Mouse (Mus musculus) ES-E14 (cell line): ENCODE measurements around the gene Ttll8.

Experiments used
- CHD2 ChIP-seq: IDR thresholded peaks from 2 replicates; pipeline ENCODE4 v1.6.1; 2014; ENCODE audit warnings: mild to moderate bottlenecking, low read depth, low read length, inconsistent platforms
- HCFC1 ChIP-seq: IDR thresholded peaks from 2 replicates; pipeline ENCODE4 v1.6.1; 2012; ENCODE audit warnings: low read length, inconsistent platforms, borderline replicate concordance; ENCODE audit not compliant: insufficient read depth
- MAFK ChIP-seq: IDR thresholded peaks from 2 replicates; pipeline ENCODE4 v1.6.1; 2014; ENCODE audit warnings: mild to moderate bottlenecking, low read depth, low read length, inconsistent platforms; ENCODE audit not compliant: insufficient read depth
- ZC3H11A ChIP-seq: IDR thresholded peaks from 2 replicates; pipeline ENCODE4 v1.6.1; 2012; ENCODE audit warnings: low read depth, mild to moderate bottlenecking, inconsistent platforms, low read length, borderline replicate concordance
- ZNF384 ChIP-seq: IDR thresholded peaks from 2 replicates; pipeline ENCODE4 v1.6.1; 2012; ENCODE audit warnings: low read depth, low read length, inconsistent platforms

- no peak for TF ChIP-seq ZNF384
- TF ChIP-seq HCFC1 = no peak
- no peak for TF ChIP-seq MAFK
- no peak for TF ChIP-seq ZC3H11A
- no peak for TF ChIP-seq CHD2
Observed at GRCm38 (mm10) chr15:88979138-88979446, 24.9 kb upstream of the Ttll8 start.
